Mouse (Mus musculus): ENCODE measurements around the gene Homer1. TPM values are rescaled to one million over a fixed set of nuclear protein-coding genes. Genes with fewer than 3 reads are reported as not detected.

The Homer1 gene
- polyA plus RNA-seq, 1 experiment from 2014 or later, result 7.1 TPM

- Histone ChIP-seq H3K4me1 (no peaks in the 10 kb centered on the region), H3K4me3 (no peak overlapping the region), H3K27me3 (no peaks in the 10 kb centered on the region), H3K27ac (no peak overlapping the region), H3K36me3 (0 out of 2 replicates have a peak, but pooled peaks cover 3% of the 10 kb centered on the region), H3K9ac (no peak overlapping the region), H3K4me2 (no peak overlapping the region), H3K9me3 (no peaks in the 10 kb centered on the region)
- no peak for ATAC-seq (ENCODE audit: insufficient number of reproducible peaks, insufficient read depth, low FRiP score, low TSS enrichment, low read depth)
- 92% methylated on average over 1 of the region's 1 CpGs for WGBS
Measured at GRCm38 (mm10) chr13:93378493-93378892, 79.1 kb downstream of the Homer1 start.

GRCm38 (mm10) chr13:93380399-93381063, 81.1 kb downstream of the Homer1 start:
- Histone ChIP-seq H3K4me3 (no peak overlapping the region), H3K27ac (no peak overlapping the region), H3K4me1 (no peaks in the 10 kb centered on the region), H3K36me3 (no peaks in the 10 kb centered on the region), H3K4me2 (no peak overlapping the region), H3K27me3 (no peaks in the 10 kb centered on the region), H3K9me3 (no peaks in the 10 kb centered on the region), H3K9ac (no peak overlapping the region)
- ATAC-seq (ENCODE audit: insufficient number of reproducible peaks, insufficient read depth, low FRiP score, low TSS enrichment, low read depth), result no peak
- WGBS, result 89% methylated on average over 8 of the region's 8 CpGs

- Histone ChIP-seq H3K9me3 (no peaks in the 10 kb centered on the region), H3K4me3 (no peak overlapping the region), H3K9ac (no peak overlapping the region), H3K27ac (no peak overlapping the region), H3K4me2 (no peak overlapping the region), H3K36me3 (no peaks in the 10 kb centered on the region), H3K4me1 (no peaks in the 10 kb centered on the region), H3K27me3 (no peaks in the 10 kb centered on the region)
- WGBS, result 86% methylated on average over 1 of the region's 1 CpGs
- no peak for ATAC-seq (ENCODE audit: insufficient number of reproducible peaks, insufficient read depth, low FRiP score, low TSS enrichment, low read depth)
Measured at GRCm38 (mm10) chr13:93381301-93381700, 81.9 kb downstream of the Homer1 start.

GRCm38 (mm10) chr13:93383092-93383491, 83.7 kb downstream of the Homer1 start:
- no peak for ATAC-seq (ENCODE audit: insufficient number of reproducible peaks, insufficient read depth, low FRiP score, low TSS enrichment, low read depth)
- no peak overlapping the region for H3K9ac ChIP-seq
- 93% methylated on average over 5 of the region's 5 CpGs for WGBS

GRCm38 (mm10) chr13:93383620-93384019, 84.2 kb downstream of the Homer1 start:
- Histone ChIP-seq H3K27me3 (no peaks in the 10 kb centered on the region), H3K4me1 (no peaks in the 10 kb centered on the region), H3K36me3 (no peaks in the 10 kb centered on the region), H3K4me2 (no peak overlapping the region), H3K4me3 (no peak overlapping the region), H3K27ac (no peak overlapping the region), H3K9me3 (no peaks in the 10 kb centered on the region), H3K9ac (no peak overlapping the region)
- WGBS, result 95% methylated on average over 2 of the region's 2 CpGs
- no peak for ATAC-seq (ENCODE audit: insufficient number of reproducible peaks, insufficient read depth, low FRiP score, low TSS enrichment, low read depth)

More at GRCm38 (mm10) chr13:93383092-93383491, 83.7 kb downstream of the Homer1 start:
- no peaks in the 10 kb centered on the region for H3K4me1 ChIP-seq
- H3K27ac ChIP-seq, result no peak overlapping the region
- no peak overlapping the region for H3K4me2 ChIP-seq
- H3K36me3 ChIP-seq, result no peaks in the 10 kb centered on the region
- H3K4me3 ChIP-seq, result no peak overlapping the region
- H3K9me3 ChIP-seq, result no peaks in the 10 kb centered on the region
- H3K27me3 ChIP-seq, result no peaks in the 10 kb centered on the region

GRCm38 (mm10) chr13:93384481-93384880, 85.0 kb downstream of the Homer1 start:
- Histone ChIP-seq H3K36me3 (no peaks in the 10 kb centered on the region), H3K4me1 (no peaks in the 10 kb centered on the region), H3K27ac (no peak overlapping the region), H3K9me3 (no peaks in the 10 kb centered on the region), H3K4me2 (no peak overlapping the region), H3K27me3 (no peaks in the 10 kb centered on the region), H3K9ac (no peak overlapping the region), H3K4me3 (no peak overlapping the region)
- ATAC-seq (ENCODE audit: insufficient number of reproducible peaks, insufficient read depth, low FRiP score, low TSS enrichment, low read depth), result no peak
- 90% methylated on average over 1 of the region's 1 CpGs for WGBS

- no peak overlapping the region for H3K4me2 ChIP-seq
- H3K9ac ChIP-seq, result no peak overlapping the region
- WGBS, result 71% methylated on average over 1 of the region's 1 CpGs
- H3K27ac ChIP-seq, result no peak overlapping the region
- H3K36me3 ChIP-seq, result no peaks in the 10 kb centered on the region
- H3K27me3 ChIP-seq, result no peaks in the 10 kb centered on the region
- ATAC-seq (ENCODE audit: insufficient number of reproducible peaks, insufficient read depth, low FRiP score, low TSS enrichment, low read depth), result no peak
- H3K4me1 ChIP-seq, result no peaks in the 10 kb centered on the region
- no peak overlapping the region for H3K4me3 ChIP-seq
- H3K9me3 ChIP-seq, result no peaks in the 10 kb centered on the region
Measured at GRCm38 (mm10) chr13:93385147-93385546, 85.7 kb downstream of the Homer1 start.

GRCm38 (mm10) chr13:93387440-93387839, 88.0 kb downstream of the Homer1 start:
- H3K9ac ChIP-seq, result no peak overlapping the region
- H3K9me3 ChIP-seq, result no peaks in the 10 kb centered on the region
- H3K27ac ChIP-seq, result no peak overlapping the region
- no peaks in the 10 kb centered on the region for H3K36me3 ChIP-seq
- no peaks in the 10 kb centered on the region for H3K27me3 ChIP-seq
- no peaks in the 10 kb centered on the region for H3K4me1 ChIP-seq
- WGBS, result 82% methylated on average over 5 of the region's 5 CpGs
- ATAC-seq (ENCODE audit: insufficient number of reproducible peaks, insufficient read depth, low FRiP score, low TSS enrichment, low read depth), result no peak
- no peak overlapping the region for H3K4me3 ChIP-seq
- H3K4me2 ChIP-seq, result no peak overlapping the region

GRCm38 (mm10) chr13:93388594-93389241, 89.3 kb downstream of the Homer1 start:
- Histone ChIP-seq H3K27me3 (no peaks in the 10 kb centered on the region), H3K36me3 (peaks cover 3% of the 10 kb centered on the region; the same call in 1 of the 2 replicates), H3K4me3 (no peak overlapping the region), H3K4me2 (no peak overlapping the region), H3K4me1 (no peaks in the 10 kb centered on the region), H3K9me3 (no peaks in the 10 kb centered on the region), H3K9ac (no peak overlapping the region), H3K27ac (no peak overlapping the region)
- ATAC-seq (ENCODE audit: insufficient number of reproducible peaks, insufficient read depth, low FRiP score, low TSS enrichment, low read depth), result no peak
- 61% methylated on average over 7 of the region's 7 CpGs for WGBS

GRCm38 (mm10) chr13:93389242-93389625, 89.8 kb downstream of the Homer1 start:
- WGBS, result 40% methylated on average over 2 of the region's 2 CpGs
- no peak overlapping the region for H3K4me3 ChIP-seq
- peaks cover 5% of the 10 kb centered on the region; the same call in 1 of the 2 replicates for H3K36me3 ChIP-seq
- no peak for ATAC-seq (ENCODE audit: insufficient number of reproducible peaks, insufficient read depth, low FRiP score, low TSS enrichment, low read depth)
- no peak overlapping the region for H3K9ac ChIP-seq
- H3K9me3 ChIP-seq, result no peaks in the 10 kb centered on the region
- H3K4me1 ChIP-seq, result no peaks in the 10 kb centered on the region
- H3K27ac ChIP-seq, result no peak overlapping the region
- no peaks in the 10 kb centered on the region for H3K27me3 ChIP-seq
- H3K4me2 ChIP-seq, result no peak overlapping the region

- Histone ChIP-seq H3K36me3 (peaks cover 35% of the 10 kb centered on the region), H3K4me2 (no peak overlapping the region), H3K27ac (no peak overlapping the region), H3K9me3 (no peaks in the 10 kb centered on the region; the same call in 1 of the 2 replicates), H3K9ac (no peak overlapping the region), H3K4me3 (no peak overlapping the region), H3K4me1 (no peaks in the 10 kb centered on the region), H3K27me3 (no peaks in the 10 kb centered on the region)
- ATAC-seq (ENCODE audit: insufficient number of reproducible peaks, insufficient read depth, low FRiP score, low TSS enrichment, low read depth), result no peak
- 71% methylated on average over 5 of the region's 5 CpGs for WGBS
Measured at GRCm38 (mm10) chr13:93399710-93400216, 100.3 kb downstream of the Homer1 start.

- 79% methylated on average over 7 of the region's 7 CpGs for WGBS
- no peak for ATAC-seq (ENCODE audit: insufficient number of reproducible peaks, insufficient read depth, low FRiP score, low TSS enrichment, low read depth)
- Histone ChIP-seq H3K36me3 (peaks cover 29% of the 10 kb centered on the region), H3K9ac (no peak overlapping the region), H3K4me1 (no peaks in the 10 kb centered on the region), H3K9me3 (no peaks in the 10 kb centered on the region; the same call in 1 of the 2 replicates), H3K4me2 (no peak overlapping the region), H3K27ac (no peak overlapping the region), H3K4me3 (no peak overlapping the region), H3K27me3 (no peaks in the 10 kb centered on the region)
Measured at GRCm38 (mm10) chr13:93401947-93402346, 102.5 kb downstream of the Homer1 start.
